Mouse (Mus musculus): Measurements from ENCODE around the gene Rab40b. TPM values are rescaled to one million over a fixed set of nuclear protein-coding genes. Genes with fewer than 3 reads are reported as not detected.
"Not testable (repeated sequence)": the region's sequence is repeated elsewhere in the genome, so short reads cannot be mapped to it uniquely, and the experiment has no call there.

Rab40b gene
- polyA plus RNA-seq, 1 experiment from 2014 or later: 1.3 TPM

GRCm38 (mm10) chr11:121354091-121354707 lies 33.9 kb downstream of the Rab40b start, which contains the start of gene Wdr45b:
Gene Wdr45b, minus strand, starts transcription at chr11:121354445.
- DNase-seq (ENCODE audit: low spot score): peak; percentile 98
- Histone ChIP-seq H3K36me3 (replicated peaks) (peaks cover 20% of the 10 kb centered on the region), H3K4me1 (peaks cover 20% of the 10 kb centered on the region), H3K27me3 (replicated peaks; ENCODE audit: low read depth, poor library complexity, severe bottlenecking) (no peaks in the 10 kb centered on the region), H3K4me3 (peak within 1 kb of the TSS; percentile 99), H3K9me3 (no peaks in the 10 kb centered on the region), H3K27ac (replicated peaks) (peak within 1 kb of the TSS; percentile 94)
- WGBS: under 1% methylated on average over 69 of the region's 69 CpGs

DNA sequence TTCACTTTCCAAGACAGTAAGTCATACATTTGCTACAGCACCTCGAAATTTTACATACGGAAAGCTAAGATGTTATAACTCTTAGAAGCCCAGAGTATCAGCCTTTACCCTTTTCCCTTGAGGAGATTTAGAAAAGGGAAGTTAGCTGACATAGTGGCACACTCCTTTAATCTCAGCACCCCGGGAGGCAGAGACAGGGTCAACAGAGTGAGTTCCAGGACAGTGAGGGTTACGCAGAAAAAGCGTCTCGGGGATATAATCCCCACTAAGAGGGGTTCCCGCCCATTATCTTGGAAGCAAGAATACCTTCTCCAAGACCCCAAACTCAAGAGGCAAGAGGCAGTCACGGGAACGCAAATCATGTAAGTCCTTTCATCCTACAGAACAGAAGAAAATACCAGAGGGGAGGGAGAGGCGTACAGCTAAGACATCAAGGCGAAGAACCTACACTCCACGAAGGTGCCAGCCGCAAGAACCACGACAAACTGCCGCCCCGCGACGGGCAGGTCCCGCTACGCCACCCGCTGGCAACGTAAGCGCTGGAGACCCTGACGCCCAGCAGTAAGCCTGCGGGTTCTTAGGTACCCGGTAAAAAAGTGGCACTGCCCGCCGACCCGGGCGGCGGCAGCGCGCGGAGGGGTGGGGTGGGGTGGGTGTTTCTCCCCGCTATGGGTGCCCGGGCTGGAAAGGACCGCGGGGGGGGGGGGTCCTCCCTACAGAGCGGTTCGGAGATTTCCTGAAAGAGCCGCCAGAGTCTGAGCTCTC lies 34.5 kb downstream of the Rab40b start:
- peaks cover 26% of the 10 kb centered on the region for H3K36me3 ChIP-seq (replicated peaks)
- H3K9me3 ChIP-seq: no peaks in the 10 kb centered on the region
- peak overlapping the region; percentile 94 for H3K27ac ChIP-seq (replicated peaks)
- no peak for DNase-seq (ENCODE audit: low spot score)
- peaks cover 20% of the 10 kb centered on the region for H3K4me1 ChIP-seq
- H3K27me3 ChIP-seq (replicated peaks; ENCODE audit: low read depth, poor library complexity, severe bottlenecking): no peaks in the 10 kb centered on the region
- H3K4me3 ChIP-seq: peak overlapping the region; percentile 99
- WGBS: 4% methylated on average over 41 of the region's 41 CpGs

GRCm38 (mm10) chr11:121348727-121349126 lies 39.3 kb downstream of the Rab40b start:
- Histone ChIP-seq H3K4me1 (peaks cover 13% of the 10 kb centered on the region), H3K36me3 (replicated peaks) (peaks cover 68% of the 10 kb centered on the region)
- 84% methylated on average over 3 of the region's 3 CpGs for WGBS
- H3K4me3 ChIP-seq; H3K9me3 ChIP-seq; H3K27ac ChIP-seq (replicated peaks); H3K27me3 ChIP-seq (replicated peaks; ENCODE audit: low read depth, poor library complexity, severe bottlenecking); DNase-seq (ENCODE audit: low spot score): not testable (repeated sequence)

GRCm38 (mm10) chr11:121348166-121348565 lies 39.9 kb downstream of the Rab40b start:
- 93% methylated on average over 2 of the region's 2 CpGs for WGBS
- peaks cover 9% of the 10 kb centered on the region for H3K4me1 ChIP-seq
- DNase-seq (ENCODE audit: low spot score): no peak
- H3K4me3 ChIP-seq: no peak overlapping the region
- no peaks in the 10 kb centered on the region for H3K27me3 ChIP-seq (replicated peaks; ENCODE audit: low read depth, poor library complexity, severe bottlenecking)
- no peak overlapping the region for H3K27ac ChIP-seq (replicated peaks)
- peaks cover 73% of the 10 kb centered on the region for H3K36me3 ChIP-seq (replicated peaks)
- H3K9me3 ChIP-seq: no peaks in the 10 kb centered on the region

GRCm38 (mm10) chr11:121347036-121347435 lies 41.0 kb downstream of the Rab40b start:
- 91% methylated on average over 2 of the region's 2 CpGs for WGBS
- no peaks in the 10 kb centered on the region for H3K4me1 ChIP-seq
- peaks cover 71% of the 10 kb centered on the region for H3K36me3 ChIP-seq (replicated peaks)
- no peaks in the 10 kb centered on the region for H3K27me3 ChIP-seq (replicated peaks; ENCODE audit: low read depth, poor library complexity, severe bottlenecking)
- DNase-seq (ENCODE audit: low spot score): no peak
- no peak overlapping the region for H3K27ac ChIP-seq (replicated peaks)
- no peak overlapping the region for H3K4me3 ChIP-seq
- H3K9me3 ChIP-seq: no peaks in the 10 kb centered on the region

- H3K27ac ChIP-seq (replicated peaks); H3K4me1 ChIP-seq; H3K27me3 ChIP-seq (replicated peaks; ENCODE audit: low read depth, poor library complexity, severe bottlenecking); H3K4me3 ChIP-seq; DNase-seq (ENCODE audit: low spot score); H3K9me3 ChIP-seq: not testable (repeated sequence)
- peaks cover 67% of the 10 kb centered on the region for H3K36me3 ChIP-seq (replicated peaks)
- 50% methylated on average over 1 of the region's 1 CpGs for WGBS
Measured at GRCm38 (mm10) chr11:121342423-121342822, 45.6 kb downstream of the Rab40b start.

GRCm38 (mm10) chr11:121340287-121340686 lies 47.8 kb downstream of the Rab40b start:
- DNase-seq (ENCODE audit: low spot score): no peak
- no peaks in the 10 kb centered on the region for H3K4me1 ChIP-seq
- H3K27ac ChIP-seq (replicated peaks): no peak overlapping the region
- peaks cover 67% of the 10 kb centered on the region for H3K36me3 ChIP-seq (replicated peaks)
- H3K9me3 ChIP-seq: no peaks in the 10 kb centered on the region
- H3K4me3 ChIP-seq: no peak overlapping the region
- no peaks in the 10 kb centered on the region for H3K27me3 ChIP-seq (replicated peaks; ENCODE audit: low read depth, poor library complexity, severe bottlenecking)
- WGBS: 84% methylated on average over 1 of the region's 1 CpGs

GRCm38 (mm10) chr11:121339647-121340046 lies 48.4 kb downstream of the Rab40b start:
- no peak overlapping the region for H3K27ac ChIP-seq (replicated peaks)
- H3K4me3 ChIP-seq: no peak overlapping the region
- H3K27me3 ChIP-seq (replicated peaks; ENCODE audit: low read depth, poor library complexity, severe bottlenecking): no peaks in the 10 kb centered on the region
- 92% methylated on average over 1 of the region's 1 CpGs for WGBS
- no peaks in the 10 kb centered on the region for H3K9me3 ChIP-seq
- no peaks in the 10 kb centered on the region for H3K4me1 ChIP-seq
- peaks cover 67% of the 10 kb centered on the region for H3K36me3 ChIP-seq (replicated peaks)
- no peak for DNase-seq (ENCODE audit: low spot score)

- no peak overlapping the region for H3K27ac ChIP-seq (replicated peaks)
- no peak overlapping the region for H3K4me3 ChIP-seq
- no peaks in the 10 kb centered on the region for H3K4me1 ChIP-seq
- DNase-seq (ENCODE audit: low spot score): no peak
- H3K27me3 ChIP-seq (replicated peaks; ENCODE audit: low read depth, poor library complexity, severe bottlenecking): no peaks in the 10 kb centered on the region
- H3K36me3 ChIP-seq (replicated peaks): peaks cover 98% of the 10 kb centered on the region
- H3K9me3 ChIP-seq: no peaks in the 10 kb centered on the region
- WGBS: 95% methylated on average over 3 of the region's 3 CpGs
Measured at GRCm38 (mm10) chr11:121331641-121332040, 56.4 kb downstream of the Rab40b start.

DNA sequence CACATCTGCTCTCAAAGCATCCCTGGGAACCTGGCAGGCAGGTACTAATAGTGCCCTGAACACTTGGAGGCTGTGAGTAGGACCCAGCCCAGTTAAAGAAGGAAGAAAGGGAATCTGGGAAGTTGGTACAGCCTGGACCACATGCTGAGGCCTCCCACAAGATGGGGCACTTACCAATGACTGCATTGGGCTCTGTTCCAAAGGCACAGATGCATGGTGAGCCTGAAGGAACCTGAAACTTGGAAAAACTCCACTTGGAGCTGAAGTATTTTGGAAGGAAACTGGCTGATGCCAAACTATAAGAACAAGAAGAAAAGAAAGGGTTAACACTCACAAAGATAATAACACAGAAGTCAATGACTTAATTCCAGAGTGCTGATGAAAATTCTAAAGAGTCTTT lies 59.4 kb downstream of the Rab40b start:
- H3K4me1 ChIP-seq: no peaks in the 10 kb centered on the region
- no peaks in the 10 kb centered on the region for H3K27me3 ChIP-seq (replicated peaks; ENCODE audit: low read depth, poor library complexity, severe bottlenecking)
- no peak for DNase-seq (ENCODE audit: low spot score)
- H3K4me3 ChIP-seq: no peak overlapping the region
- no peaks in the 10 kb centered on the region for H3K9me3 ChIP-seq
- H3K36me3 ChIP-seq (replicated peaks): peaks cover 90% of the 10 kb centered on the region
- no peak overlapping the region for H3K27ac ChIP-seq (replicated peaks)

GRCm38 (mm10) chr11:121328206-121328605 lies 59.8 kb downstream of the Rab40b start:
- Histone ChIP-seq H3K4me1 (no peaks in the 10 kb centered on the region), H3K27me3 (replicated peaks; ENCODE audit: low read depth, poor library complexity, severe bottlenecking) (no peaks in the 10 kb centered on the region), H3K4me3 (no peak overlapping the region), H3K27ac (replicated peaks) (no peak overlapping the region), H3K9me3 (no peaks in the 10 kb centered on the region), H3K36me3 (replicated peaks) (peaks cover 88% of the 10 kb centered on the region)
- 96% methylated on average over 9 of the region's 9 CpGs for WGBS
- DNase-seq (ENCODE audit: low spot score): no peak

DNA sequence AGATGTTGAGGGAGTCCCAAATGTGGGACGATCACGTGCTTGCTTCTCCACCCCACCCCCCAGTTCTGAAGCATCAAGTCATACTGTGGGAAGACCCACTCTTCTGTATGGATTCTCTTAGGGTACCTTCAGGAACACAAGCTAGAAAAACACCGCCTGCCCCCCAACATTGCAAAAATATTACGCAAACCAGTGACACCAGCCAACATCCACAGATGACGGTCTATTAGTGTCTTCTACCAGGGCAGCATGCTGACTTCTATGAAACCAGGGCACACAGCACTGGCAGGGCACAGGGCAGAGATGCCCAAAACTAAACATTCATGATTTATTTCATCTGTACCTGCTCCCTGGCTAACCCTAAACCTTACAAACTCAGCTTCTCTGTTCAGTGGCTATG lies 61.4 kb downstream of the Rab40b start:
- no peaks in the 10 kb centered on the region for H3K9me3 ChIP-seq
- H3K36me3 ChIP-seq (replicated peaks): peaks cover 75% of the 10 kb centered on the region
- WGBS: 94% methylated on average over 5 of the region's 5 CpGs
- H3K27ac ChIP-seq (replicated peaks): no peak overlapping the region
- no peaks in the 10 kb centered on the region for H3K4me1 ChIP-seq
- no peak overlapping the region for H3K4me3 ChIP-seq
- DNase-seq (ENCODE audit: low spot score): no peak
- H3K27me3 ChIP-seq (replicated peaks; ENCODE audit: low read depth, poor library complexity, severe bottlenecking): no peaks in the 10 kb centered on the region

DNA sequence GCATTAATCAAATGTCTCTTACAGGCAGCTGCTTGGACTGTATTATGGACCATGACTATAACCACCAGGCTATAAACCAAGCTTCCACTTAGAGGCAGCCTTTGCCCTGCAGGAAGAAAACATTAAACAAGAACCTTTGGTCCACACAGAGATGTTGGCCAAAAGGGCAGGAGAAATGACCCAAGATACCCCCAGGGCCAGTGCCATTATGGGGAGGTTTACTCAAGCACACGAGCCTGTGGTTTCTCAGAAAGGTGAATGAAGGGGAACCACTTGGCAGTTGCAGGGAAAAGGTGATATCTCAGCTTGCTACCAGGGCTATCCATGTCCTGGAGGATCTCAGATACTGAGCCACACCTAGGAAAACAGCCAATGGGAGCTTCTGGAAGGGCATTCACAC lies 62.0 kb downstream of the Rab40b start:
- Histone ChIP-seq H3K4me3 (no peak overlapping the region), H3K4me1 (no peaks in the 10 kb centered on the region), H3K27ac (replicated peaks) (no peak overlapping the region), H3K36me3 (replicated peaks) (peaks cover 76% of the 10 kb centered on the region), H3K9me3 (no peaks in the 10 kb centered on the region), H3K27me3 (replicated peaks; ENCODE audit: low read depth, poor library complexity, severe bottlenecking) (no peaks in the 10 kb centered on the region)
- no peak for DNase-seq (ENCODE audit: low spot score)
- 73% methylated on average over 1 of the region's 1 CpGs for WGBS
